Mouse (Mus musculus): ENCODE results near the gene Sema4b.

DNA sequence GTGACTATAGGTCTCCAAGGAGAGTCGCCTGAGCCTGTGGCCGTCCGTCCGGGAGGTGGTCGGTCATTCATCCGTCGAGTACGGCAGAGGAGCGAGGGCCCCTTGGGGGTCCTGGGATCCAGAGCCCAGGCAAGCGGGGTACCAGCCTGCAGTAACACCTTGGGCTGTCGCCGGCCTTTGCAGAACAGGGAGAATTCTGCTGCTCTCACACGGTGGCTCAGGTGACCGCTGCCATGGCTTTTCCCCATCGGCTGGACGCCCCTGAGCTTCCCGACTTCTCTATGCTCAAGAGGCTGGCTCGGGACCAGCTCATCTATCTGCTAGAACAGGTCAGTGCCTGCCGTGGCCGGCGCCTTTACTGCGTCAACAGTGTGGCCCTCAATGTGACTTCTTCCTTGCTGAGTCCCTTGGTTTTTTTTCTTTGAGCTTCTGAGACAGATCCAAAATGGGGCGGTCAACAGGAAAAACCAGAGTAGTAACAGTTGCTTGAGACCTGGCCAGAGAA is 83.2 kb downstream of the Sema4b start:
- no peak; a peak in 1 of 4 replicates for TF ChIP-seq POLR2A (IDR thresholded peaks at IDR 0.05; ENCODE audit: control insufficient read depth in 1 of 2, insufficient read depth in 1 of 2, low read depth in 1 of 2, low read length in 2 of 2, poor library complexity in 1 of 2)
- TF ChIP-seq ZMIZ1 (IDR thresholded peaks at IDR 0.05; ENCODE audit: low read depth, low read length) = no peak

All from MEL (cell line).